Mouse (Mus musculus) neural tube, embryonic 10.5 days (tissue): ENCODE data around the gene Anxa6.

Experiments
- DNase-seq: peaks from one replicate; pipeline ENCODE4 v3.0.0-alpha.2; 2017; ENCODE audit warnings: low spot score; ENCODE audit errors: extremely low spot score

Gene Anxa6

GRCm38 (mm10) chr11:55033040-55033660, at the start of gene Anxa6:
TSS of gene Anxa6 (minus strand) at chr11:55033445.
- DNase-seq: peak; percentile 79

- DNase-seq: no peak
Observed at GRCm38 (mm10) chr11:55081206-55081605, 48.0 kb upstream of the Anxa6 start.

GRCm38 (mm10) chr11:55079180-55079579, 45.9 kb upstream of the Anxa6 start:
- no peak for DNase-seq

- no peak for DNase-seq
Observed at GRCm38 (mm10) chr11:55078502-55078901, 45.3 kb upstream of the Anxa6 start.

- DNase-seq: peak; percentile 60
Observed at GRCm38 (mm10) chr11:55077331-55078231, 44.3 kb upstream of the Anxa6 start, which contains the start of gene Ccdc69. TSS of gene Ccdc69 (minus strand) at chr11:55078131.

- DNase-seq: no peak
Observed at GRCm38 (mm10) chr11:55076234-55076633, 43.0 kb upstream of the Anxa6 start.

- no peak for DNase-seq
Observed at GRCm38 (mm10) chr11:55075602-55076001, 42.4 kb upstream of the Anxa6 start.

- DNase-seq: no peak
Observed at GRCm38 (mm10) chr11:55073191-55073590, 39.9 kb upstream of the Anxa6 start.

- DNase-seq: no peak
Observed at GRCm38 (mm10) chr11:55072467-55072866, 39.2 kb upstream of the Anxa6 start.

GRCm38 (mm10) chr11:55071344-55071743, 38.1 kb upstream of the Anxa6 start:
- no peak for DNase-seq

GRCm38 (mm10) chr11:55069023-55069422, 35.8 kb upstream of the Anxa6 start:
- DNase-seq: no peak

GRCm38 (mm10) chr11:55066921-55067320, 33.7 kb upstream of the Anxa6 start:
- DNase-seq: no peak

GRCm38 (mm10) chr11:55062856-55063255, 29.6 kb upstream of the Anxa6 start:
- no peak for DNase-seq

GRCm38 (mm10) chr11:55060802-55061201, 27.6 kb upstream of the Anxa6 start:
- no peak for DNase-seq

GRCm38 (mm10) chr11:55057511-55057910, 24.3 kb upstream of the Anxa6 start:
- DNase-seq: no peak

- DNase-seq: no peak
Observed at GRCm38 (mm10) chr11:55050837-55051510, 17.7 kb upstream of the Anxa6 start.

GRCm38 (mm10) chr11:55046600-55046999, 13.4 kb upstream of the Anxa6 start:
- no peak for DNase-seq

GRCm38 (mm10) chr11:55041348-55041747, 8.1 kb upstream of the Anxa6 start:
- no peak for DNase-seq

GRCm38 (mm10) chr11:55039591-55039990, 6.3 kb upstream of the Anxa6 start:
- peak; percentile 77 for DNase-seq

- DNase-seq: no peak
Observed at GRCm38 (mm10) chr11:55036601-55037000, 3.4 kb upstream of the Anxa6 start.

GRCm38 (mm10) chr11:55032286-55032685, 959 bp downstream of the Anxa6 start:
- DNase-seq: no peak

- DNase-seq: peak; percentile 43
Observed at GRCm38 (mm10) chr11:55031991-55032280, 1.3 kb downstream of the Anxa6 start.
